Mouse (Mus musculus) skeletal muscle tissue, postnatal 0 days (tissue): ENCODE measurements around the gene Ap2a2. TPM values are rescaled to one million over a fixed set of nuclear protein-coding genes. Genes with fewer than 3 reads are reported as not detected.

Source experiments
- microRNA-seq, 2 experiments: library from miRNA; unstranded; fragments of <30 nt; microRNA quantifications; one replicate each; pipeline ENCODE4; 2016
- polyA plus RNA-seq: library from polyadenylated mRNA; unstranded; fragments of >200 nt; fragmentation: Nextera tagmentation; extraction: Ambion mirVana; gene quantifications from 2 replicates; pipeline ENCODE4 v1.2.1, GENCODE M21; 2015

The Ap2a2 gene
- polyA plus RNA-seq, result 34.8 and 39.4 TPM in 2 replicates

GRCm38 (mm10) chr7:141561682-141562391, at the start of gene Ap2a2:
Ap2a2 (plus strand) TSS chr7:141562173.

DNA sequence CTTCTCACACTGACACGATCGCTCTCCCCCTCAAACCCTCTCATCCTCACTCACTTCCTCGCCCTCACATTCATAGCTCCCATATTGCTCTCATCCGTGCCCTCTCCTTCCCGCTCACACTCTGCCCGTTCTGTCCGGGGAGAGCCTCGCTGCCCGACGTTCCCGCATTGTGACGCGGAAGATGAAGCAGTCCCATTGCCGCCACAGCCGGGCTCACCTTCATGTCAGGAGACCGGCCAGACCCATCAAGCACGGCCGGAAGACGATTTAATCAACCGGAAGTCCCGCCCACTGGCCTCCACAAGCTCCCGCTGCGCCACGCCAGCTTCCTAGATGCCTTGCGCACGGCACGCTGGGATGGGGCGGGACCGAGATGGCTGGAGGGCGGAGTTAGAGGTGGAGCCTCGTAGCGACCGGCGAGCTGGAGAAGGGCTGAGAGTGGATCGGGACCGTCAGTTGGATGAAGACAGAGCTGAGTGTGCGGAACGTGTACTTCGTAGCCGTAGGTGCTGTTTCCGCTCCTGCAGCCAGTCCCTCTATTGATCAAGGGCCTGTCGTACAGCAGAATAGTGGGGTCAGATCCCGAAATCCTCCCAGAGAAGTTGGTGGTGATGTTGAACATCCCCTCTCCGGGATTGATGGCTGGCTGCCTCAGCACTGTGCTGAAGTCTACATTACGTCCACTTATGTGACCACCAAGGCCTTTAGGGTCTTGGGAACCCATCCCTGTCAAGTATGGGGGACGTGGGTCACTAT, 22.2 kb upstream of the Ap2a2 start, which contains the start of gene Chid1:
Gene Chid1, minus strand, starts transcription at position 302 of the 756 bp plus-strand sequence.

Small RNAs within 50 kb of the gene (microRNA-seq; reads per million reads assigned to microRNA genes)
- gene Mir7063, result 0.85 to 1.3 reads per million in 2 experiments

Other genes starting within 250 kb of the Ap2a2 start
- gene Deaf1, start 234.5 kb upstream of the Ap2a2 start, polyA plus RNA-seq, result 30.0 and 33.3 TPM in 2 replicates
- gene Tmem80, start 234.4 kb upstream of the Ap2a2 start, polyA plus RNA-seq, result 21.3 and 21.5 TPM in 2 replicates
- gene Eps8l2, start 223.3 kb upstream of the Ap2a2 start, polyA plus RNA-seq, result 2.2 and 2.4 TPM in 2 replicates
- gene Taldo1, start 170.0 kb upstream of the Ap2a2 start, polyA plus RNA-seq, result 210 and 316 TPM in 2 replicates
- gene Gatd1, start 148.0 kb upstream of the Ap2a2 start, polyA plus RNA-seq, result 25.7 and 27.1 TPM in 2 replicates
- 0.40 and 0.59 TPM in 2 replicates for gene Cend1, start 132.7 kb upstream of the Ap2a2 start, polyA plus RNA-seq
- 15.8 and 17.3 TPM in 2 replicates for gene Slc25a22, start 124.3 kb upstream of the Ap2a2 start, polyA plus RNA-seq
- 1.2 and 1.8 TPM in 2 replicates for gene Pidd1, start 118.1 kb upstream of the Ap2a2 start, polyA plus RNA-seq
- gene Rplp2, start 114.8 kb upstream of the Ap2a2 start, polyA plus RNA-seq, result 941 and 958 TPM in 2 replicates
- gene Pnpla2, start 107.0 kb upstream of the Ap2a2 start, polyA plus RNA-seq, result 249 and 404 TPM in 2 replicates
- 13.8 and 15.2 TPM in 2 replicates for gene Cracr2b, start 101.1 kb upstream of the Ap2a2 start, polyA plus RNA-seq
- 18.0 and 21.8 TPM in 2 replicates for gene Cd151, start 94.8 kb upstream of the Ap2a2 start, polyA plus RNA-seq
- gene Polr2l, start 87.0 kb upstream of the Ap2a2 start, polyA plus RNA-seq, result 45.8 and 47.8 TPM in 2 replicates
- 43.1 and 47.4 TPM in 2 replicates for gene Tspan4, start 86.9 kb upstream of the Ap2a2 start, polyA plus RNA-seq
- 18.9 and 22.1 TPM in 2 replicates for gene Chid1, start 22.3 kb upstream of the Ap2a2 start, polyA plus RNA-seq
- gene Muc6, start 93.1 kb downstream of the Ap2a2 start, polyA plus RNA-seq, result 0.08 and 0.09 TPM in 2 replicates
- 0.10 TPM in 1 of 2 replicates, not detected in the other for gene Muc2, start 128.2 kb downstream of the Ap2a2 start, polyA plus RNA-seq
- not detected in 2 replicates for gene Muc5ac, start 226.8 kb downstream of the Ap2a2 start, polyA plus RNA-seq